Mouse (Mus musculus) induced T-regulatory cell, adult 2 months (primary cell): ENCODE data around the gene Fam213b.

ENCODE experiments used
- DNase-seq: peaks from one replicate; pipeline ENCODE4 v3.0.0-alpha.2; 2012; ENCODE audit warnings: low read depth

Fam213b gene

DNA sequence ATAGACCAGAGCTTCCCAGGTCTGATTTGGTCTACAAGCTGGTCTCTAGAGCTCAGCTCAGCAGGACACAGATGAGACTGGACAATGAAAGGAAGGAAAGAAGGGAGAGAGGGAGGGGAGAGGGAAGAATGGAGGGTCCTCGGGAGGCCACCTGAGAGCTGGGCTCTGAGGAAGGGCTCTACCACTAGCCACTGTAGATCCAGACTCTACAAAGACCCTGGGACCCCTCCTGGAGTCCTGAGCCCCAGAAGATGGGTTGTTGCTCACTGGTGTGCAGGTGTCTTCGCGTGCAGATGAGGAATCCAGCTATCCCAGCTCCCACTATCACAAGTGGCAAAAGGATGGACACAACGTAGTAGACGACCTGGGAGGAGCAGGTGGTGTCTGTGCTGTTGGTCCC lies 24.0 kb upstream of the Fam213b start:
- DNase-seq, result no peak

DNA sequence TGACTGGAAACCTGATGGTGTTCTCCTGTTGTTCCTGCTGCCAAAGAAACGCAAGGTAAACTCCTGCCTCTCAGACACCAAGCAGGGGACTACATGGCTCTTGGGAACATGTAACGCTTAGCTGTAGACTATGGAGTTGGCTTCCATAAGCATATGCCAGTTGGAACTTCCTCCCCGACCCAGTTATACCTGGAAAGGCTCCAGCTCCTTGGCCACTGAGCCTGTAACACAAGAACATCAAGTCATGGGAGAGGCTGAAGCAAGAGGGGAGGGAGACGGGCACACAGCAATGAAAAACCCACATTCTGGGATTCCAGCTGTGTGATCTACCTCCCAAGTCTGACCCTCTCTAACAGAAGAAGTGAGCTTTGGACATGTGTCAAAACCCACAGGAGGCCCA lies 23.4 kb upstream of the Fam213b start:
- DNase-seq, result no peak

DNA sequence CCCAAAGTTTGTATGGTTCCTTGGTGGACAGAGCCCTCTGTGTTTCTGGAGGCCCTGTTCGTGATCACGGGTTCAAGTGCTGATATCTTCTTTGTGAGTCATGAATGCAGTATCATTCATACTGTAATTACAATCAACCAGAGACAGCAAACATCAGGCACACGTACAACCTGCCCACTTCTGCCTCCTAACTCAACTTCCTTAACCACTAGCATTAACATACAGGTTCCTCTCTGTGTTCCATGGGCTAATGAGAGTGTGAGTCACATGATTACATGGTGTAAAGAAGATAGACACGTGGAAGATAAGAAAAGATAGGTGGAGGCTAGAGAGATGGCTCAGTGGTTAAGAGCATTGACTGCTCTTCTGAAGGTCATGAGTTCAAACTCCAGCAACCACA lies 17.7 kb upstream of the Fam213b start:
- no peak for DNase-seq

DNA sequence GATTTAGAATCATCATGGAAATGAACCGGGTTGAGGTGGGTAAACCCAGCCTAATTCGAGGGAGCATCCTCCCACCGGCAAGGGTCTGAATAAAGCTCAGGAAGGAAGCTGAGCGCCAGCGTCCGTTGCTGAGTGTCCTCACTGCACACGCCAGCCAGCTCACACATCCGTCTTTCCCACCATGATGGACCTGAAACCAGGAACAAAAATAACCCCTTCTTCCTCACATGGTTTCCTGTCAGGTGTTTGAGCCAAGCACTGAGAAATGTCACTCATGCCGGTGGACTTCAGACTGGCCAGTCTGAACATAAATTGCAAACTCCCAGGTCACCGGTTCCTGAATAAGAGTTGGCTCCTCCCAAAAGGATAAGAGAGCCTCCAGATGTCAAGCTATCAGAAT lies 16.4 kb upstream of the Fam213b start:
- no peak for DNase-seq

DNA sequence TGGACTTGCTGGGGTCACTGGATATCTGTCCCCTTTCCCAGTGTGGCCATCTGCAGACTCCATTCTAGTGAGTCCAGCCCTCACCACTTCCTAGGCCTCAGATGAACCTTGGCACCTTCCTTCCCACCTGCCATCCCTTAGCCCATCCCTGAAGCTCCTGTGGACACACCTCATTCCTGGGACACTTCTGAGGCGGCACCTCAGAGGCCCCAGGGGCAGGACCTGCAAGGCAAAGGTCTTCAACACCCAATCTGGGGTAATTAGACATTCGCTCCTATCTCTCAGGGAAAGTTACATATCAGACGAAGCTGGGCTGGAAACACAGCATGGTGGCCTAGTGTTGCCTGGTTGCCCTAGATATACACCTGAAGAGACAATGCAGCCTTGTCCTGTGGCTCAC lies 15.8 kb upstream of the Fam213b start:
- no peak for DNase-seq

DNA sequence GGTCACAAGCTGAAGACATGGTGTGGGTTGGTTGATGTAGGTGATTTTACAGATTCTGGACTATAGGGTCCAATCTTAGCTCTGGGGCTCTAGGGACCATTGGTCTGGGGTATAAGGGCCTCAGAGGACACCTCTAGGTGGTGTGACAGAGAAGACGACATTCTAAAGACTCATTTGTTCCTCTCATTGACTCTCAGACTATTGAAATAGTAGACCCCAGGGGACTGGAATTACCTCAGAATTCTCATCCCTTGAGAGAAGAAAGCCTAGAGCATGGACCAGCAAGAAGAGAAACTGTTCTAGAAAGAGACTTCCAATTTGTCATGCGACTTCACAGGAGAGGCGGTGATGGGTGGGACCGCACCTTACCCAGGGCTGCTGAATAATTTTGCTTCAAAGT lies 15.3 kb upstream of the Fam213b start:
- DNase-seq, result no peak

DNA sequence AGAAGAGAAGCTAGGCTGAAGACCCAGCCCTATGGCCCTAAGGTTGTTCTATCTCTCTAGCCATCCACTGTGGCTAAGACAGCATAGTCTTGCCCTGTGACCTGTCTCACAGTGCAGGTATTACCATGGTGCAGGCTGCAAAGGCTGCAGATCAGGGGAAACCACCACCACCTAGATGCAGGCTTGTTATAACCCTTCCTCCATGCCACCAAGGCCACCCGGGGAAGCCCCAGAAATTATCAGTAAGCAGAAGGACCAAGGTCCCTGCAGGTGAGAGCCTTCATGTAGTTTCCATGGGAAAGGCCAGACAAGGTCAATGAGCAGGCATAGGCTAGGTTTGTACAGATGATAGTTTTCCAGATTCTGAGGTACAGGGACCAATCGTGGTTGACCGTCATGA lies 14.9 kb upstream of the Fam213b start:
- DNase-seq, result no peak

DNA sequence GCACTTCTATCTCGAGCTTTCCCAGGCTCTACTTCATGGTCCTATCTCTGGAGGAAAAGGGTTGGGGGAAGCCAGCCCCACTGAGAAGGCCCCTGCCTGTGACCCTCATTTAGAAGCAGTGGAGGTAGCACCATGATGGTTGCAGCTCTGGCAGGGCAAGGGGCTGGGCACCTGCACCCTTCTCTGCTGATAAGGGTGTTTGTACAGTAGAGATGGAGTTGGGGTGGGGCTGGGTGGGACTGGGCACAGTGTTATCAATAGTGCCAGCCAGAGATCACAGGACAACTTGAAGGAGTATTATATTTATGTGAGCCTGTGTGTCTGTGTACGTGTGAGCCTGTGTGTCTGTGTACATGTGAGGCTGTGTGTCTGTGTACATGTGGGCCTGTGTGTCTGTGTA lies 12.7 kb upstream of the Fam213b start:
- no peak for DNase-seq

DNA sequence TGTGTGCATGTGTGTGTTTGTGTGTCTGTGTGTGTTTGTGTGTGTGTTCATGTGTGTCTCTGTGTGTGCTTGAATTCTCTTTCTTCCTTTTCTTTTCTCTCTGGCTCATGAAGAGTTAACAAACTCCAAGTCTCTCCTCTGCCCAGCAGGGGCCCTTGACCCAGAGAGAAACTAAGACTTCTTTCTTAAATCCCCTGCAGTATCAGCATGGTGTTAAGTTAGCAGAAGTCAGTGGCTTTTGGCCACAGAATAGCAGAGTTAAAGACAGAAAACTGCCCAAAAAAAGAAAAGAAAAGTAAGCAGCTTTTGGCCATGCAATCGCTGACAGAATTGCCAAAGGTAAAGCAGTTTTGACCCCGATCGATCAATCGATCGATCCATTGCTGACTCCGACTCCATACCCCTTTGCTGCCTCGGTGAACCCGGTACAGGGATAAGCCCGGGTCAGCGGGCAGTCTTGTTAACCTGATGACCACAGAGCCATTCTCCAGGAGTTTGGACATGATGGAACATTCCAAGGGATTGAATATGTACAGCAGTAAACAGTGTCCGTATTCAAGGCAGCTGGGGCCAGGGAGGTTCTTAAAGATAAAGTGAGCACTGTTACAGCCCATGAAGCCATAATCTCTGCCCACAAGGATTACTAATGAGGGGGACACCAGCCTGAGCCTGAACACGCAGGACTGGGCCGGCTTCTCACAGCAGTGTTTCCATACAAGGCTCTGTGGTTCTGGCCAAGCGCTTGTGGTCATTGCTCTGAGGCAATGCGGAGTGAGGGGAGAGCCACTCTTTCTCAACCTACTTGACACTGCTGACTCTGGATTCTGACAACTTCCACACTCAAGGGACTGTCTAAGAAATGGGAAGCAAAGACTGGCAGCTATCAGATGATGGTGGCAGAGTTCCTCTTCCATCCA lies 11.9 kb upstream of the Fam213b start:
- DNase-seq, result no peak

DNA sequence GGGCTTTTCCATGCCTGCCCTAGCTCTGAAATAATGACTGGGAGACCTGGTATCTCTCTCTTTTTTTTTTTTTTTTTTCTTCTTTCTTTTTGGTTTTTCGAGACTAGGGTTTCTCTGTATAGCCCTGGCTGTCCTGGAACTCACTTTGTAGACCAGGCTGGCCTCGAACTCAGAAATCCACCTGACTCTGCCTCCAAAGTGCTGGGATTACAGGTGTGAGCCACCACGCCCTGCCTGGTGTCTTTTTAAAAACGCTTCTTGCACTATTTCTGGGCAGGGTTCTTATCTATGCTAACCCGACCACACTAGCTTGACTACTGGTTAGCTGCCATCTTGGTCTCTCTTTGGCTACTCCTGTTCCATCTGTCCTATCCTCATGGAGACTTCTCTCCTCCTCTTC lies 9.6 kb upstream of the Fam213b start:
- no peak for DNase-seq

DNA sequence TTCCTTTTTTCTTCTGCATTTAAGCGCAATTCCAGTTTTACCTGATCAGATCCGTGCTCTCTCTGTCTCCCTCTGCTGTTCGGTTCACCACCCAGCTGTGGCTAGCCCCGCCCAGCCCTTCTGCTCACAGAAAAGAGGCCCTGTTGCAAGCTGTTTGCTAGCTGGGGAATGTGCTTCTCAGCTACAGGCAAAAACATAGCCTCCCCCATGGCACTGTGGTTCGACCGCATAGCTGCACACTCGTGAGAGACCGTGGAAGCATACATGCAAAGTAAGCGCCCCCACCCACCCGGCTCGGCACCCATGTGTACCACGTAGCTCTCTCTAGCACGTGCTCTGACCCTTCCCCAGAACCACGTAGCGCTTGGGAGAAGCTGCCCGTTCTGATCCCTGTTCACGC lies 8.9 kb upstream of the Fam213b start:
- peak; percentile 85 for DNase-seq

DNA sequence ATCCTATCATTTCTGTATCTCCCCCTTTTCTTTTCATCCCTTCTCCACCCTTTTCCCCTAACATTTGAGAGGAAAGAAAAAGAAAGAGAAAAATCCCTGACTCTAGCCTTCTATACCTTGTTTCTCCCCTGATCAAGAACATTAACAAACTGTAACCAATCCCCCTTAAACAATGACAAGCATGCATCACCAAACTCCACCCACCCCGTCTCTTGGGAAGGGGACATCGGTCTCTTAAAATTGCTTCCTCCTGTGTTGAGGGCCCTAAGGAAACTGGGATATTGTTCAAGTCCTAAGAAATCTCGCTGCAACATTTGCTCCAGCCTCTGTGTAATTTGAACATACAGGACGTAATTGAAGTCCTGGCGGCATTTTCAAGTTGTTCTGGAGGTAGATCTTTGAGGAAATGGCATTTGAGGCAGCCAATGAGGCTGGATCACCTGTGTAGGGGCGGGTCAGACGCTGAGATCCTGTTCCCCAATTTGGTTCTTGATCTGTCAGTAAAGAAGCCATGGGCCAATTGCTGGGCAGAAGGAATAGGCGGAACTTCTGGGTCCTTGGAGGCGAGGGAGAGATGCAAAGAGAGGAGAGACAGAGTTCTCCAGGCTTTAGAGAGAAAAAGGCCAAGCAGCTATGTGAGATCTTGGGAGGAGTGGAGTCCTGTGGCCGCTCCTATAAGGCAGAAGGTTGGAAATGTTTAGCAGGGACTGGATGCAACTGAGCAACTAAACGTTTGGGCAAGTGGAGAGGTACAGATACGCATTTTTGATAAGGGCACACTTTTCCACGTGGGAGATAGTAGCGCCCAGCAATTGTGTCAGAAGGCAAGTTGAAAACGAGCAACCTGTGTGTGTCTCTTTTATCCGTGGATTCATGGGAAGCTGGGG lies 5.5 kb upstream of the Fam213b start:
- DNase-seq, result peak; percentile 95

DNA sequence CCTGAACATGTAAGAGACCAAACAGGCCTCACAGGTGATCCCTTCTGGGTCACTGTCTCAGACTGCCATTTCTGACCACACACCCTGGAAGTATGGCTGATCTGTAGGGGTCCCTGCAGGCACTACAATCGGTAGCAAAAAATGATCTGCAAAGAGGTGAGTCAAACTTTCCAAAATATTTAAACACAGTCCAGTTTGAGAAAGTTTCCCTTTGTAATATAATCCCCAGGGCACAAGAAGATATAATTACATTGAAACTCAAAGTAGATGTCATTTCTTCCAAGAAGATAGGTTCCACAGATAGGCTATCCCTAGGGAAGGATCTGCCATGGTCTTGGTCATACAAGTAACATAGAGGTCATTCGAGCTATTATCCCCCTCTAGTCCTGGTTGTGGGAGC lies 3.4 kb upstream of the Fam213b start:
- no peak for DNase-seq

DNA sequence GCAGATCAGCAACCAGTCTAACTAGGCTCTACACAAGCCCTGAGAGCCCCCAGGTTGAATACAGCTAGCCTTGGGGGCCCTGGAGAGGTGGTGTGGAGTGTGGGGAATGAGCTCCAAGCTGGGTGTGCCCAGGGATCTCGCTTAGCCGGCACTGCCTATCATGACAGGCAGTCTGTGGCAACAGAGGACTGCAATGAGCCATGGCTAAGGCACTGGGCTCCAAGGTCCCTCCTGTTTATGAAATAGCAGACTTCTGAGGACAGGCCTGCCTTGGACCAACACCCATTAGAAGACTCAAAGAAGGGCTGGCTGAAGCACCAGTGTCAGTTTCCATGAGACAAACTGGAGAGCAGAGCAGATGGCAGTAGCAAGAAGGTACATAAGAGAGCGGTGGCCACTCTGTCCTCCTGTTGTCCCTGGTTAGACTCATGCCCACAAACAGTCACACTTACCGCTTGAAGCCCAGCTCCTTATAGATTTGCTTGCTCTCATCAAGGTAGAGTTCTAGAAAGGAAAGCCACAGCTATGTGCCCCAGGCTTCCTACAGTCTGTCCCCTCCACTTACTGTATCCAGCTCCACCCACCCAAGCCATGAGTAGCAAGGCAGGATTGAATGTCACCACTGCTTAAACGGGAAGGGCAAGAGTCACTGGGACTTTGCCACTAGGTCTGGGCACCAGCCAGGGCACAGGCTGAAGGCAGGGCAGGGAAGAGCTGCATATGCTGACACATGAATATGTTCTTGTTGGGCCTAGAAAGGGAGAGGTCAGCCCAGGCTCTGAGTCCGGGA lies 1.1 kb downstream of the Fam213b start:
- DNase-seq, result no peak

DNA sequence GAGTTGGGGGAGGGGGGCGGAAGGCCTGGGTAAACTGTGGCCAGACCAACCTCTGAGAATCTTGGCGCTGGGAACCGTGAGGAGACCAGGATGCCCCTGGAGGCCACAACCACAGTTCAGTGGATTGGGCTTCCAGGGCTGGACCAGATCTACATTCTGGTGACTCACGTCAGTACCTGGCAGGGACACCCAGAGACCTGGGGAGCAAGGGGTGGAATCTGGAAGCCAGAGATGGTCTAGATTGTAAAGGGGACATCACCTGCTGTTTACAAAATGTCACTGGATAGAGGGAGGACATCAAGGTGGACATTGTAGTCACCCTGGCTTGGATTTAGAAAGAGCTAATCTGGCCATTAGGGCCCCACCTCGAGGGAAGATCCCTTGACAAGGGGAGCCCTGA lies 3.4 kb downstream of the Fam213b start:
- DNase-seq, result no peak

DNA sequence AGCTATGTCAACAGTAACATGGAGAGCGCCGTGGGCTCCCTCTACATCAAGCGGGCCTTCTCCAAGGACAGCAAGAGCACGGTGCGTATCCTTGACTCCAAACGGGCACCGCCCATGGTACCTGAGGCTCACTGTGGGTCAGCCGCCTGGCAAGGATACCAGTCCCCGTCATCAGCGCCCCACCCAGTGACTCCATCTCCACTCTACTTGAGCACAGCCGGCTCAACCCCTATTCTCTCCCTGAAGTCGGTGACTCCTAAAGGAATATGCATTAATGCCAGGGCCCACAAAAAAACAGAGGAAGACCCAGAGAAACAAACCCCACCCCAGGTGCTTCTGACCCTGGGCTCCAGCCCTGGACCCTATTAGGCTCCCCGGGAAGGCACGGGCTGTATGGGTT lies 8.0 kb downstream of the Fam213b start:
- DNase-seq, result no peak

DNA sequence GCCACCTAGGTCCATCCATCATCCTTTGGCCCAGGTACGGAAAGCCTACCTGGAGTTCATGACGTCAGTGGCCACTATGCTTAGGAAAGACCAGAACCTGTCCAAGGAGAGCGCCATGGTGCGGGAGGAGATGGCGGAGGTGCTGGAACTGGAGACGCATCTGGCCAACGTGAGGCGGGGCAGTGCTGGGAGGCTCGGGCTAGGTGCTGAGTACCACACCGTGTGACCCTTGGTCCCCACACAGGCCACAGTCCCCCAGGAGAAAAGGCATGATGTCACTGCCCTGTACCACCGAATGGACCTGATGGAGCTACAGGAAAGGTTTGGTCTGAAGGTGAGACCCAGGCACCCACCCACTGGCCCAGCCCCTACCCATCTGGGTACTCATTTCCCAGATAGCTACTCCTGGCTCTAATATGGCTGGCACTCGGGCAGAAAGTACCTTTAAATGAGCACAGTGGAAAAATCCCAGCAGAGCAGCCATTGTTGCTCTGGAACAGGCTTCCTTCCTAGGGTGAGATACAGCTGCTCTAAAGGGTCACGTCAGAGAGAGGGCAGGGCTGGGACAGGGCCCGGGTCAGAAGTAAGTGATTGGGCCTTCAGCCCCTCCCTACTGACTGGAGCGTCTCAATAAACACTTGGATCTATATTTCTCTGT lies 11.2 kb downstream of the Fam213b start:
- no peak for DNase-seq

DNA sequence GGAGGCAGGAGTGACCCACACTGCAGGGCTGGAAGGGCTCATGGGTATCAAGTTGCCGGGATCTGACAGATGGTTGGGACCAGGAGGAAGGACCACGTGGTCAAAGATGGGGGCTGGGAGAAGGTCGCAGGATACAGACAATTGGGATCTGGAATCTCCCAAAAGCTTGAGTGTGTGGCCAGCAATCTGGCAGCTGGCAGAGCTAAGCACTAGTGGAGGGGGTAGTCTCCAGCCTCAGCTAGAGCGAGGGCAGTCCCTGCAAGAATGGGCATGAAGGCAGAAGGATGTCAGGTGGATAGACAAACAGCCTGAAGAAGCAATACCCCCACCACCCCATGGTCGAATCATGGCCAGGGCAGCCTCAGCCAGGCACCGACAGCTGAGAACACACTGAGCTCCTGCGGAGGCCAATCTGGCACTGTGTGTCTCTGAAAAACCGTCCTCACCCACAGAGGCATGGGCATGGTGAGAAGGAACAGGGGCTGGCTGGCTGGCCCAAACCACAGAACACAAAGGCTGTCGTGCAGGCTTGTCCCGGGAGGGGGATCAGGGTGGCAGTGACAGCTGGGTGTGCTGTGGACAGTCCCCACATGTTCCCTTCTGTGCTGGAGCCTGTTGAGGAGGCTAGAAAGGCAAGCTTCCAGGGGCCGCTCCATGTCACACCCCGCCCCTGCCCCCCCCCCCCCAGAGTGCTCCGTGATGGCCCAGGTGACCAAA lies 11.9 kb downstream of the Fam213b start:
- DNase-seq, result no peak

DNA sequence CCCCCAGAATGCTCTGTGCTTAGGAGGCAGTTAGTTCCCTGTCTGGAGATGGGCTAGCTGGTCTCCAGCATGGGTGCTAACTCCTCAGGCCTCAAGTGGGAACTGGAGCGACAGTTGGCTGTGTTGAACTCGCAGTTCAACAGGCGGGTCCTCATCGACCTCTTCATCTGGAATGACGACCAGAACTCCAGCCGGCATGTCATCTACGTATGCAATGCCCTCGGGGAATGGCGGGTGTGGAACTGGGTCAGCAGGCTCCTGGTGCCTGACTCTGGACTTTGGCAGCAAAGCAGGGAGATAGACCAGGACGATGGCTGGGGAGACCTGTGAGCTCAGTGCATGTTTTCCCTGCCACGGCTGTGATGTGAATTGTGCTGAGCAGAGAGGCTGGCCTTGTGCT lies 13.5 kb downstream of the Fam213b start:
- DNase-seq, result no peak

DNA sequence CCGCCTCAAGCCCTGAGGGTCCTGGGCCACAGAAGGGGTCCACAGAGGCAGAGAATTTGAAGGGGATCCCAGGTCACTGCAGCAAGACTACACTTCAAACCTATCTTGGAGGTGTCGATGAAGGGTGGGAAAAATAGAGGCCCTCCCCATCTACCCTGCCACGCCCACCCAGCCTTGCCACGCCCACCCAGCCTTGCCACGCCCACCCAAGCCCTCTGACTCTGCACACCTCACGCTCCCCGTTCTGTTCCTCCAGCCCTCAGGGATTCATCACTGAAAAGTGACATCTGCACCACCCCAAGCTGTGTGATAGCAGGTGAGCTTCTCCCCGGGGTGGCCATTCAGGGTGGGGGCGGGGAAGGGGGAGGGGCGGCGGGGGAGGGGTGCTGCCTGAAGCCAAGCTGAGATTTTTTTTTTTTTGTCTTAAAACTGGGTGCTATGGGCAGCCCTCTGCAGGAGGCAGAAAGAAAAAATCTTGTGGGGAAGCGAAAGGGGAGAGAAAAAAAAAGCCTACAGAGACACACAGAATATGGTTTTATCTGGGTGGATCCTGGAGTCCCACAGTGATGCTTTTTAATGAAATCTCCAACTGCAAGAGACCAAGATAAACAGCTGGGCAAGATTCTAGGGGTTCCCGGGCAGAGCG lies 16.8 kb downstream of the Fam213b start:
- DNase-seq, result peak; percentile 36

DNA sequence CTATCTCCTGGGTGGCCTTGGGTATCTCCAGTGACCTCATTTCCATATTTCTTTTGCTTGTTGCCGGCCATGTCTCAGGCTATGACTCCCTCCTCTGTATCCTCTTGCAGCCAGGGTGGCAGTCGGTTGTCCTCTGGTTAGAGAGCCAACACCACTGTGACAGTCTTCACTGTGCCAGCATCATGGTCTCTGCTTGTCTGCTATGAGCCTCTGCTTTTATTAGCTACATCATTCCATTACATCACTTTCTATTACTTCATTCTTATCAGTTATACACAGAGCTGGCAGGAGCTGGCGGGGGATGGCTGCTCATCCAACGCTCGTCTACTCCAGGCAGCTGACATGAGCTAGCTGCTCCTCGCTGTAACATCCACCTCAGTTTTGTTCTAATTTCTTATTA lies 18.2 kb downstream of the Fam213b start:
- DNase-seq, result no peak
